Mouse (Mus musculus): Measurements from ENCODE around the gene Nt5c.
"Not testable (repeated sequence)": the region's sequence is repeated elsewhere in the genome, so short reads cannot be mapped to it uniquely, and the experiment has no call there.

Gene Nt5c

GRCm38 (mm10) chr11:115467217-115467618 is 24.4 kb downstream of the Nt5c start:
- peak; percentile 61 for DNase-seq (ENCODE audit: low read depth, low spot score)

- DNase-seq (ENCODE audit: low read depth, low spot score), result no peak
Observed at GRCm38 (mm10) chr11:115464851-115465250, 26.8 kb downstream of the Nt5c start.

- no peak for DNase-seq (ENCODE audit: low read depth, low spot score)
Observed at GRCm38 (mm10) chr11:115463397-115463796, 28.3 kb downstream of the Nt5c start.

- DNase-seq (ENCODE audit: low read depth, low spot score), result no peak
Observed at GRCm38 (mm10) chr11:115462243-115462891, 29.3 kb downstream of the Nt5c start, which contains the start of gene Slc16a5. Gene Slc16a5 (plus strand): TSS chr11:115462474.

GRCm38 (mm10) chr11:115461846-115462242 is 29.8 kb downstream of the Nt5c start:
- DNase-seq (ENCODE audit: low read depth, low spot score), result no peak

GRCm38 (mm10) chr11:115460976-115461375 is 30.7 kb downstream of the Nt5c start:
- no peak for DNase-seq (ENCODE audit: low read depth, low spot score)

- DNase-seq (ENCODE audit: low read depth, low spot score), result no peak
Observed at GRCm38 (mm10) chr11:115457405-115457804, 34.3 kb downstream of the Nt5c start.

GRCm38 (mm10) chr11:115456182-115456581 is 35.5 kb downstream of the Nt5c start:
- no peak for DNase-seq (ENCODE audit: low read depth, low spot score)

GRCm38 (mm10) chr11:115455619-115456018 is 36.0 kb downstream of the Nt5c start:
- no peak for DNase-seq (ENCODE audit: low read depth, low spot score)

GRCm38 (mm10) chr11:115454822-115455221 is 36.8 kb downstream of the Nt5c start:
- not testable (repeated sequence) for DNase-seq (ENCODE audit: low read depth, low spot score)

GRCm38 (mm10) chr11:115453306-115453705 is 38.4 kb downstream of the Nt5c start:
- DNase-seq (ENCODE audit: low read depth, low spot score), result no peak

- no peak for DNase-seq (ENCODE audit: low read depth, low spot score)
Observed at GRCm38 (mm10) chr11:115452281-115452860, 39.3 kb downstream of the Nt5c start.

GRCm38 (mm10) chr11:115451781-115452241 is 39.9 kb downstream of the Nt5c start:
- no peak for DNase-seq (ENCODE audit: low read depth, low spot score)

- DNase-seq (ENCODE audit: low read depth, low spot score), result no peak
Observed at GRCm38 (mm10) chr11:115450176-115450575, 41.5 kb downstream of the Nt5c start.

- DNase-seq (ENCODE audit: low read depth, low spot score), result no peak
Observed at GRCm38 (mm10) chr11:115448998-115449397, 42.7 kb downstream of the Nt5c start.

- no peak for DNase-seq (ENCODE audit: low read depth, low spot score)
Observed at GRCm38 (mm10) chr11:115448075-115448474, 43.6 kb downstream of the Nt5c start.

- no peak for DNase-seq (ENCODE audit: low read depth, low spot score)
Observed at GRCm38 (mm10) chr11:115447321-115447885, 44.3 kb downstream of the Nt5c start.

GRCm38 (mm10) chr11:115446906-115447305 is 44.8 kb downstream of the Nt5c start:
- no peak for DNase-seq (ENCODE audit: low read depth, low spot score)

GRCm38 (mm10) chr11:115441417-115441816 is 50.2 kb downstream of the Nt5c start:
- no peak for DNase-seq (ENCODE audit: low read depth, low spot score)
